Mouse (Mus musculus) cerebellum, adult 11 months (tissue): ENCODE data around the gene Mlxipl.

Source experiments
- DNase-seq: peaks from one replicate; pipeline ENCODE4 v3.0.0; 2022

Mlxipl gene

DNA sequence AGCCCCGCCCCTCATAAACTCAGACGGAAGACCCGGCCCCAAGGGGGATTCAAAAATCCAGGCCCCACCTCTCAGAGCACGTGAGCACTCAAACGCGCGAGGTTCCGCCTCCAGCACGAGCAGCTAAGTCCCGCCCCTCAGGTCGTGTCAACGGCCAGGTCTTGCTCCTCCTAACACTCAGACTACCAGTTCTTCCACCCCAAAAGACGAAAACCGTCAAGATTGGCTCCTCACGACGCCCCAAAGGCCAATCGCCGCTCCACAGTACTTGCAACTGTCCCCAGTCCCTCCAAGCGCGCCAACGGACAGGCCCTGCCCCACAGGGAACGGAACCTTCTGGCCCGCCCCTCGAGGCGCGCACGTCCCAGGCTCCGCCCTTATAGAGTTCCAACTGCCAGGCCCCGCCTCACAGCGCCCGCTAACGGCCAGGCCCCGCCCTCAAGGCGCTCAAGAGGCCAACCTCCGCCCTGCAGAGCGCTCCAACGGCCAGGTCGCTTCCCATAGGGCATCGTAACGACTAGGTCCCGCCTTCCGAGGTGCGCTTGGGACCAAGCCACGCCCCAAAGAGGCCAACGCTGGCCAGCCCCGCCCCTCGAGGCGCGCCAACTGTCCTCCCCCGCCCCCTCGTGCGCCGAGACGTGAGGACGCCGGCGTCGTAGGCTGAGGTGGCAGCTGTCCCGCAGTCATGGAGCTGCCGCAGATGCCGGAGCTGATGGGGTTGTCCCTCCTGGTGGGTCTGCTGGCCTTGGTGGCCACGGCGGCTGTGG is 59.5 kb downstream of the Mlxipl start, which contains the start of gene Tbl2:
TSS of gene Tbl2 (plus strand) at position 605 of the 767 bp plus-strand sequence.
- DNase-seq, result peak; percentile 98

DNA sequence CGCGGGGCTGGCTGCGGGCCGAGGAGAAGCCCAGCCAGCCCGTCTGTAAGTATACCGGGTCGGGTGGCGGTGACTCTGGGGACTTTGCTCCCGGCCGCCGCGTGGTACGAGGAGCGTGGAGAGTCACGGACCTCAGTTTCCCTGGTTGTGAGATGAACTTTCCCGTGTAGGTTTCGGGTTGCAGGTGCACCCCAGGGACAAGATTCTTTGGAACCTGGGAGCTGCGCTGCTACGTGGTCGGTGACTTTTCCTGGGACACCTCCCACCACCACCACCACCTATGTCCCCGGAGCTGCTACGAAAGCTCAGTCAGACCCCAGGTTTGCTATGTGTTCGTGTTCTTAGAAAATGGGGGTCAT is 60.1 kb downstream of the Mlxipl start:
- no peak for DNase-seq

DNA sequence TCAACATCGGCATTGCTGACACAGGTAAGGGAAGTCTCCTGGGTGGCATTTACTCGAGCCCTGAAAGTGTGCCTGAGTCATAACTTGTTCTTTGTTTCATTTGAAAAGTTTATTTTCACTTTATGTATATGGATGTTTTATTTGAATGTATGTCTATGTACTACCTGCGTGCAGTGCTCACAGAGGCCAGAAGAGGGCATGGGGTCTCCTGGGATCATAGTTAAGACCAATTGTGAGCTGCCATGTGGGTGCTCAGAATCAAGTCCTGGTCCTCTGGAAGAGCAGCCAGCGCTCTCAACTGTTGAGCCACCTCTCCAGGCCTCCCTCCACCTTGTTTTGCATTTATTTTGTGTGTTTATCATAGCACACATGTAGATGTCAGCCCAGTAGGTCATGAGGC is 66.8 kb downstream of the Mlxipl start:
- DNase-seq, result no peak

DNA sequence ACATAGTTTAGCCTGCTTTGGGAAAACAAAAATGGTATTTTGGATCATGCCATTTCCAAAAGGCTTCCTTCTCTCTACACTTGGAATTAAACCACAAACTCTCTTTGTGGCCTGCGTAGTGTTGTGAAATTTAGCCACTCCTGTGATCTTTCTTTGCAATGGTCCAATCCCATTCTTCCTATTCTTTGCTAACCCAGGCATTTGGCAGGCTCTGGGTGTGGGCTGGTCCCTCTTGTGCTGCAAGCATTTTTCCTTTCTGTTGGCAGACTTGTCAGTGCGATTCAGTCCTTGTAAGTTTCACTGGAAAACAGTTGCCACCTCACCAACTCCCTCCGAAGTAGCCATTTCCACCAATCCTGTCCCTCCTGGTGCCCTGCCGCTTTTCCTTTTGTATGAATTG is 71.5 kb downstream of the Mlxipl start:
- no peak for DNase-seq

DNA sequence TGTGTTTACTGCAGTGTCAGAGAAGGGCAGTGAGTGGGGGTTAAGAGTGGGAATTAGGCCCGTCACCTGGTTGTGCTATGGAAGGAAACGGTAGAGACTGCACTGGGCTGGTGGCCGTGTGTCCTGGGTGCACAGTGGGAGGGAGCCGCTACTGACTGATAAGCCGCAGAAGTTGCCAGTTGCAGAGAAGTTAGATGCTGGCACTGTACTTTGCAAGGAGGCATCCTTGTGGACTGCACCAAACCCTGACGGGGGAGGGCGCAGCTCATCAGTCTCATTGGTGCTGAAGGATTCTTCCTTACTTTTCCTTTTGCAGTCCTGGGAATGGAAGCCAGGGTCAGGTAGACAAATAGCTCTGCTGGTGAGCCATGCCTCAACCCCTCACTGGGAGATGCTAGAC is 72.0 kb downstream of the Mlxipl start:
- no peak for DNase-seq

DNA sequence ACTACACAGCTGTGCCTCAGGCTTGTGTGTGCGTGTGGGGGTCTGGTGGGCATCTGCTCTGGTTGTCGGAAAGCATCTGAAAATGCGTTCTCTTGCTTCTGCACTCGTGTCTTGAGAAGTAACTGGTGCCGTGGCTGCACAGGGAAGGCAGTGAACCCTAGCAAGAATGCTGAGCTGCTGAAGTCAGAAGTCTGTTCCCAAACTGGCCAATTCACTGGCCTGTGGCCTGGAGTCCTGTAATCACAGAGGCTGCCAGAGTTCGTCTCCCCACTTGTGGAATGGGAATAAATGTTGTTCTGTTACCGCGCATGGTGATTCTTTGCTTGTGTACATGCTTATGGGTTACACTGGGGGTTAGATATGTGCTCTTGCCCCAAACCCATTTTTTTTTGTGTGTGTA is 72.7 kb downstream of the Mlxipl start:
- no peak for DNase-seq

DNA sequence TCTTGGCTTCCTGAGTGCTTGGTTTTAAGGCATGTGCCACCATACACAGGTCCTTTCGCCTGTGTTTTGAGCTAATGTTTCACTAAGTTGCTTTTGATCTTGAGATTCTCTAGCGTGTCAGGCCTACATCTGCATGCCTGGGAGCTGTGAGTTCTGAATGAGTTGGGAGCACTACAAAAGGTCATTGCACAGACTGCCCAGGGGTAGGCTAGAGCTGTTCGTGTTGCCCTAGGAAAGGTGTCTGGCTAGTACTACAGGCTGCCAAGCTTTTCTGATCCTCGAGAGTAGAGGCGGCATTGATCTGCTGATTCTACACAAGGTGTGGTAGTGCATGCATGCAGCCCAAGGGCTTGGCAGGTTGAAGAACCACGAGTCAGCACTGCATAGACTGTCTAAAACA is 73.1 kb downstream of the Mlxipl start:
- no peak for DNase-seq

DNA sequence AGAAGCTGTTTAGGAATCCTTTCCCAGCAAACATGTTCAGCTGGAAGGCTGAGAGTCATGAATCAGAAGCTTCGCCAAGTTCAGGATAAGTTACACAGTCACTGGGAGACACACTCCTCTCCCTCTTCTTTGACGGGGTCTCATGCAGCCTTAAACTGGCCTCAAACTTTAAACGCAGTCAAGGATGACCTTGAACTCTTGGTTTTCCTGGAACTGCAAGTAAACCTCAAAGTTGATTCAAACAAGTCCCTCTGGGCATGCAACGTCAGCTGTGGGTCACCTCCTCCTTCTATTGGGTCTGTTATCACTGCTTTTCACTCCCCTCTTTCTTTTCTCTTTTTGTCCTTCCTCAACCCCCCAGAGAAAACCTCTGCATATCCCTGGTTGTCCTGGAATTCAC is 77.2 kb downstream of the Mlxipl start:
- DNase-seq, result no peak

DNA sequence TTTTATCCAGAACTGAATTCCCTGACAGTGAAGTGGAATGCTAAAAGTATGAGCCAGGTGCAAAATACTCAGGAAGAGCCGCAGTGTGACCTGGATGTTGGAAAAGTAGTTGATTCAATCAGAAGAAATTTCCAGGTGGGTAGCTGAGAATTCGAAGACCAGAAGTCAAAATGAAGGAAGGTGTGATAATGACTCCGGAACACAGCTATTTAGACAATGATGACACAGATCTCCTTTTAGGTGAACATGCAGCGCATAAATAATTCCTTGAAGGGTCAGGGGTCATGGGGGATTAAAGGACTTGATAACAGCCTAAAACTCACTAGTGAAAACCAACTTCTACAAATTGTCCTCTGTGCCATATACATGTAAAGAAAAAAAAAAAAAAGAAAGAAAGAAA is 77.8 kb downstream of the Mlxipl start:
- no peak for DNase-seq

DNA sequence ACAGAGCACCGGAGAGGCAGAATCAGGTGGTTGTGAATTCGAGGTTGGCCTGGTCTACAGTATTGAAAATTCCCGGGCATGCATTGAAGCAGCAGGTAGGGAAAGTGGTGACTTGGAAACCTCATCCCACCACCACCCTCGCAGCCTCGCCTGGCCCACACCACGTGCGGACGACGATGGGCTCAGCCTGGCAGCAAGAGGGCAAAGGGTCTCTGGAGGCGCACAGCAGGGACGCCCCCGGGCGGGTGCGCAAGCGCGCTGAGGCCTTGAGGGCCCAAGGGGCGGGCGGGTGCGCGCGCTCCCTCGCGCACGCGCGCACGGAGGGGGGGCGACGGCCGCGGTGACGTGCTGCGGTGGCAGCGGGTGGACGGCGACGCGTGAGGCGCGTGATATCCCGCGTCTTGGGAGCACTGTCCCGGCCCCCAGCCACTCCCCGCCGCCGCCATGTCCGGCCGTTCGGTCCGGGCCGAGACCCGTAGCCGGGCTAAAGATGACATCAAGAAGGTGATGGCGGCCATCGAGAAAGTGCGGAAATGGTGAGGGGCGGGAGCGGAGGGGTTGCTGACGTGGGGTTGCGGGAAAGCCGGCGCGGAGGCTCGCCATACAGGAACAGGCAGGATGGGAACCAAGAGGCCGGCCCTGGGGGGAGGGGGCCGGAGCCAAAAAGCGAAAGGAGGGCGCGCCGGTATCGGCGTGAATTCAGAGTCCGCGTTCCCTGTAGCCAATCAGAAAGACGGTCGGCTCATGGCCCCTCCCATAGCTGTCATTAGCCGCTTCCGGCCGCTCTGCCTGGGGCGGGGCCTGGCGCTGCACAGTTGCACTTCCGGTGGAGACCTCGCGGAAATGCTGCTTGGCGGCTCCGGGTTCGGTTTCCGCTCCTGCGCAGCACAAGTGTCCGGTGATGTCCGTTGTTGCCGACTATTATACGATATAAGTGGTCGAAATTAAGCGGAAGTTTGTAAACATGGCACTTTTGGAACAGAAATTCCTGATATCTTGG is 78.7 kb downstream of the Mlxipl start, which contains the start of gene Bcl7b:
TSS of gene Bcl7b (plus strand) at position 221 of the 1,000 bp plus-strand sequence.
- peak; percentile 97 for DNase-seq

DNA sequence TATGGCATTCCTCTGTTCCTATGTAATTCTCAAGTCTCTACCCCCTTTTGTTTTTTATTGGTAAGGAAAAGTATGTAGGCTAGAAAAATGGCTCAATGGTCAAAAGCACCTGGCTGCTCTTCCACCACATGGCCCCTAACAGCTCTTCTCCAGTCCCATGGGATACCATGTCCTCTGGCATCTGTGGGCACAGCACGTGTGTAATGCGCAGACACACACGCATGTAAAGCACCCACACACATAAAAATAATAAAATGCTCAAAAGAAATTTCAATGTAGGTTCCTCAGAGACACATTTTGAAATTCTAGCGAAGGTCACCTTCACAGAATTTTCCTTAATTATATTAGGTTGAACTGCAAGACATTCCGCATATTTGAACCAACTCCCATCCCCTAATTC is 79.8 kb downstream of the Mlxipl start:
- DNase-seq, result no peak

DNA sequence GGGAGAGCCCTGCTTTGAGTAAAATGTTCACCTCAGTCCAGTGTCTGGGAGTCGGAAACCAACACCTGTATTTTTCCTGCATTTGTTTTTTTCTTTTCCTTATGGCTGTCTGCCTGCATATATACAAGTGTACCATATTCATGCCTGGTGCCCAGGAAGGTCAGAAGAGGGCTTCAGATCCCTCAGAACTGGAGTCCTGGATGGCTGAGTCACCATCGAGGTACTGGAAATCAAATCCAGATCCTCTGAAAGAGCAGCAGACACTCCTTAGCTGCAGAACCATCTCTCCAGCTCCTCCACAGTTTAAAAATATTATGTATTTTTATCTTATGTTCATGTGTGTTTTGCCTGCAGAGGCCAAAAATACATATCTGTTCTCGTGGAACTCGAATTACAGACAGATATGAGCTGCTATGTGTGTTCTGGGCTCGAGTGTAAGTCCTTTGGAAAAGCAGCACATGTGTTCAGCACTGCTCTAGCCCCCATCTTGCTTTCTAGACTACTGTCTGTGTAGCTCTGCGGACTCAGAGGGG is 82.1 kb downstream of the Mlxipl start:
- DNase-seq, result no peak

DNA sequence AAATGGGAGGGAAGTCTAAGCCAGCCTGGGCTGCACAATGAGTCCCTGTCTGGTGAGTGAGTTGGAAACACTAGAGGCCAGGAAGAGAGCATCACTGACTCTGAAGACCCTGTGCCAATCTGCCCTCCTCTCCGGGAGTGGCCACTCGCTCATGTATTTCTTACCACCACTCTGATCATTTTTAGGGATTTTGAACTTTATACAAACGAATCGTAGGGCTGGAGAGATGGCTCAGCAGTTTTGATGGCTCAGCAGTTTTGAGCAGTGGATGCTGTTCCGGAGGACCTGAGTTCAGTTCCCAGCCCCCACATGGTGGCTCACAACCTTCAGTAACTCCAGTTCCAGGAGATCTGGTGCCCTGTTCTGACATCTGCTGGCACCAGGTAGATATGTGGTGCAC is 83.3 kb downstream of the Mlxipl start:
- no peak for DNase-seq

DNA sequence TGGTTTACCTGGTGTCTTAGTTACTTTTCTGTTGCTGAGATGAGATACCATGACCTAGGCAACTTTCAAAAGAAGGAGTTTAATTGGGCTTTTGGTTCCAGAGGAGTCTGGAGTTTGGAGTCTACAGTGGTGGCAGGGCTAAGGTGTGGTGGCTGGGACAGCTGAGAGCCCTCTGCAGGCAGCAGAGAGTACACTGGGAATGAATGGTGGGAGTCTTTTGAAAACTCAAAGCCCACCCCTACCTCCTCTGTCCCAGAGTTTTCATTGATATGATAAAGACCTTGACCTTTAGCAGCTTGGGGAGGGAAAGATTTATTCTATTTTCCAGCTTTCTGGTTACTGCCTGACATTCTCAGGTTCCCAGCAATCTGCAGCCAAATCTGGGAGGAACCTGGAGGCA is 85.4 kb downstream of the Mlxipl start:
- no peak for DNase-seq

DNA sequence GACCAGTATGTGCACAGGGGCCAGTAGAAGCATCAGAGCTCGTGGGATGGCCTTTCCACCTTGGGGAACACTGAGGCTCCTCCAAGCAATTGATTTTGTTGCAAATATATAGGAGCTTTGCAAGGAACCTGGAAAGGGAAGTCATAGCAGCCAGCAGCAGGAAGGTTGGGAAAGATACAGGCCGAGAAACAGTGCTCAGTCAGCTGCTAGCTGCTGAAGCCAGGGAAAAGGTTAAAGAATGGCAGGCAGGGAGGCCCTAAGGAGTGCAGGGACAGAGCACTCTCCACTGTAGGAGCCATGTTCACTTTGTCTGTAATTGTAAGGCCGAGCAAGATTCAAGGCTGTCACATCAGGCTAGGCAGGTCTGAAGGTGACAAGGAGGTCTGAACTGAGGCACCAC is 88.8 kb downstream of the Mlxipl start:
- DNase-seq, result no peak

DNA sequence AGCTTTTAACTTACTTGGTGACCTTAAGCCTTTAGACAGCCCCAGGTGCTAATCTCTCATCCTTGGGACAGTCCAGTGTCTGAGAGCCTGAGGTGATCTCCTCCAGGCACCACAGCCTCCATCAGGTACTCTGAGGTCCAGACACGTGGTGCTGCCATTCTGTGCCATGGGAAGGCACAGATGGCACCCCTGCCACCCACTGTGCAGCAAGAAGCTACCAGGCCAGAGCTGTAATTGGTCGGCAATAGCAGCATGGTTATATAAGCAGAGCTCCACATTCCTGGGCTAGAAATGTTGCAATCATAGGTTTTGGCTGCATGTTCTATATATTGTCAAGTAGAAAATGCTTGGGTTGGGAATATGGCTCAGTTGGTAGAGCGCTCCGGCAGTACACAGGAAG is 89.3 kb downstream of the Mlxipl start:
- peak; percentile 93 for DNase-seq

DNA sequence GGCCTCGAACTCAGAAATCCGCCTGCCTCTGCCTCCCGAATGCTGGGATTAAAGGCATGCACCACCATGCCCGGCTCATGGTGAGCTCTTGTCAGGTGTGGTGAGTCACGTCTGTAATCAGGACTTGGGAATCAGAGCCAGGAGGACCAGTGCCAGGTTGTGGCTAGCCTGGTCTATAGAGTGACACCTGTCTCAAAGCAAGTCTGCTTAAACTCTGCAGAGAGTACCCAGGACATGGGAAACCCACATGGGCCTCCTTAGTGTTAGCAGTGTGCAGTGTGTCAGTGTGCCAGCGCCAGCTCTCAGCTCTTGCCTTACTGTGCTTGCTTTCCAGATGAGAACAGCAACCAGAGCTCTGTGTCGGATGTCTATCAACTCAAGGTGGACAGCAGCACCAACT is 89.9 kb downstream of the Mlxipl start:
- peak; percentile 59 for DNase-seq

DNA sequence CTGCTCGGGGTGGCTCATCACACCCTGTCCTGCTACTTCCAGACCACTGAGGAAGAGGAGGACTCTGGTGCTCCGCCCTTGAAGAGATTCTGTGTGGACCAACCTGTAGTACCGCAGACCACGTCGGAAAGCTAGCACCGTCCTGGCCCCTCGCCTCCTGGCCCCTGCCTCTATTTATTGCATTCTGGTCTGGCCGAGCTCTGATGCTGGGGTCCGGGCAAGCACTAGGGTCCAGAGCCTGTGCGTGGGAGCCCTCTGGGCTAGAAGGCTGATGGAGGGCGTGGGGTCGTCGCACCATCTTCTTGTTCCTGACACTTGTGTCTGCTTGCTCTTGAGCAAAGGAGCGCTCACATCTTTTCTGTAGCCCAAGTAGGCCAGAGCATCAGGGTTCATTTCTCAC is 91.1 kb downstream of the Mlxipl start:
- DNase-seq, result no peak

DNA sequence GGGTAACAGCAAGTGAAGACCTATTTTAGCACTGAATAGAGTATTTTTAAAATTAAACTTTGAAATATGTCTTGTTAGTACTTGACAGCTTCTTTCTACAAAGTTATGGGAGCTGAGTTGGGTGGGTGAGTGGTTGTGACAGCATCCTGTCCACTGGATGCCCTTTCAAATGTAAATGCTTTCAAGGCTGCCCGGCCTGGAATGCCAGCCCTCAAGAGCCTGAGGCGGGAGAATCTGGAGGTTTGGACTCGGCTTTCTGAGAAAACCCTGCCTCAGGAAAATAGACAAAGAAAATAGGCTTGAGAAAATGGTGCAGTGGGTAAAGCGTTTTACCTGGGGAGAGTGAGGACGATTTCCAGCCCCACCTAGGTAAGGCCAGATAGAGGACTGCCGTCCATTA is 92.1 kb downstream of the Mlxipl start:
- no peak for DNase-seq

DNA sequence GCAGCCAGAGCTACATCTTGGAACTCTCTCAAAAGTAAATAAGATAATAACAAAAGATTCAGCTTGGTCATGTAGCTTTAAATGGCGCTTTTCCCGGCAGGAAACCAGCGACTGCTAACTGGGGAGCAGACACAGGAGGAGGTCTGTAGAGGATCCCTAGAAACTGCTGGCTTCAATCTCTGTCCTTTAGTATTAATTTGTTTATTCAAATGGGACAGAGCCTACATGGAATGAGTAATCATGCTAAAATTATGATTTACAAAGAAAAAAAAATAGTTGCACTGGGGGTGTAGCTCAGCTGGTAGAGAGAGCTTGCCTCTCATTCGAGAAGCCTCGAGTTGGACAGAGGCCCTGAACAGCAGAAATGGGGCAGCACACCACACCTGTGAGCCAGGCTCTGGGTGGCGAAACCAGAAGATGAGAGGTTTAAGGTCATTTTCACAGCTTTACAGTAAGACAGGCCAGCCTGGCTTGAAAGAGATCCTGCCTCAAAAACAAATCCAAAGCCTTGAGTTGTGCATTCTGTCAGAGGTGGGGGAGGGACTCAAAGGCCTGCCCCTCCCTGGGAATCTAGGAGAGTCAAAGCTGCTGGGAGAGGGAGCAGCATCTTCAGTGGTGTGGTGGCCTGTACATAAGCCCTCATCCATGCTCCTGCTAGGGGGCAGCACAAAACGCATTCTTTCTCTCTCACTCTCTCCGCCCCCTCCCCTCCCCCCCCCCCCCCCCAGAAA is 93.6 kb downstream of the Mlxipl start:
- DNase-seq, result peak; percentile 15

DNA sequence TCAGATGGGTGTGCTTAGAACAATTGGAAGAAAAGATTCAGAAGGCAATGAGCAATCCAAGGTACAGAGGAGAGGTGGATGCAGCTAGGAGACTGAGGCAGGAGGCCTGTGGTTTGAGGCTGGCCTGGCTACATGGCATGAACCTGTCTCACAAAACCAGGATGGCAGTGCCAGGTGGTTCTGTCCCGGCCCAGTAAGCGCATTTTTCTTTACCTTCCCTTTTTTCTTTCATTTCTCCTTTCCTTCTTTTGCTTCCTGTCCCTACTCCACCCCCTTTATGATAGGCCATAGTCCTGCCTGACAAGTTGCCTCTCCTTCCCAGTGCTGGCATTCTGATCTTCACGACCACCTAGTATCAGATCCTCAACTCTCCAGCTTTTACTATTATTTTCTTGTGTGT is 95.3 kb downstream of the Mlxipl start:
- no peak for DNase-seq

DNA sequence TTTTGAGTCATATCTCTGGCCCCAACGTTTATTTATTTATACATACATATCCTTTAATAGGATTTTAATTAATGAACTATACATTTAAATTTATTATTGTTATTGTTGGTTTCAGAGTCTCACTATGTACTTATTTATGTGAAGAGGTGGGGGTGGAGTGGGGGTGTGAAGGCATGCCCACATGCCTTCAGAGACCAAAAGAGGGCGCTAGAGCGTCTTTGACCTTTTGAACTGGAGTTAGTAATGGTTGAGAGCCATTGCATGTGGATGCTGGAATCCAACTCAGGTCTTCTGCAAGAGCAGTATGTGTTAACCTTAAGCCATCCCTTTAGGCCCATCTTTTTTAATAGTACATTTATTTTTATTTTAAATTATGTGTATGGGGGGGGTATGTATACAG is 95.9 kb downstream of the Mlxipl start:
- no peak for DNase-seq

DNA sequence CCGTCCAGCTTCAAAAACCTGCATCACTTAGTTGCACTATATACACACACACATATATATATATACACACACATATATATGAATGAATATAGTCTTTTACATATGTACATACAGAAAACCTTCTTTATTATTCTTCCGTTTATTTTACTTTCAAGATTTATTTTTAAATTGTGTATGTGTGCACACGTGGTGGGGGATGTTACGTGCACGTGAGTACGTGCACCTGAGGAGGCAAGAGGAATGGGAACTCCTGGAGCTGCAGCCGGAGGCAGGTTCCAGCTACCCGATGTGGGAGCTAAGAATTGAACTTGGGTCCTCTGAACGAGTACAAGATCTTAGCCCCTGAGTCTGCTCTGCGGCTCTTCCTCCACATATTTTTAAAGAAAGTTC is 96.5 kb downstream of the Mlxipl start:
- DNase-seq, result no peak
